Mouse (Mus musculus) B cell, adult 2 months (primary cell): ENCODE measurements around the gene Tial1.

ENCODE experiments used
- DNase-seq, 2 experiments: peaks; one replicate each; pipeline ENCODE4 v3.0.0; 2022

The Tial1 gene

GRCm38 (mm10) chr7:128461285-128462215 lies at the start of gene Tial1:
Gene Tial1 (minus strand): TSS chr7:128461717.
- peak; percentile 95 to 96 for DNase-seq

GRCm38 (mm10) chr7:128504091-128504490 lies 42.6 kb upstream of the Tial1 start:
- no peak for DNase-seq

GRCm38 (mm10) chr7:128499801-128500200 lies 38.3 kb upstream of the Tial1 start:
- DNase-seq: no peak

- no peak for DNase-seq
These were observed 33.0 kb upstream of the Tial1 start for GRCm38 (mm10) chr7:128494546-128494945.

- DNase-seq: no peak
These were observed 27.5 kb upstream of the Tial1 start for GRCm38 (mm10) chr7:128488986-128489385.

GRCm38 (mm10) chr7:128474322-128474721 lies 12.8 kb upstream of the Tial1 start:
- DNase-seq: peak; percentile 57 to 59

- peak; percentile 15 to 22 for DNase-seq
These were observed 889 bp upstream of the Tial1 start for GRCm38 (mm10) chr7:128462406-128462805.

GRCm38 (mm10) chr7:128460865-128461228 lies 670 bp downstream of the Tial1 start:
- DNase-seq: peak; percentile 45 to 46

- peak; percentile 51 to 52 for DNase-seq
These were observed 1.2 kb downstream of the Tial1 start for GRCm38 (mm10) chr7:128460131-128460864.

- DNase-seq: no peak
These were observed 1.8 kb downstream of the Tial1 start for GRCm38 (mm10) chr7:128459791-128460130.

GRCm38 (mm10) chr7:128458011-128458410 lies 3.5 kb downstream of the Tial1 start:
- DNase-seq: no peak

- no peak for DNase-seq
These were observed 8.8 kb downstream of the Tial1 start for GRCm38 (mm10) chr7:128452731-128453130.

- DNase-seq: no peak
These were observed 20.9 kb downstream of the Tial1 start for GRCm38 (mm10) chr7:128440584-128440983.

- DNase-seq: no peak
These were observed 22.3 kb downstream of the Tial1 start for GRCm38 (mm10) chr7:128439251-128439650.

GRCm38 (mm10) chr7:128438131-128438530 lies 23.4 kb downstream of the Tial1 start:
- DNase-seq: no peak

- DNase-seq: no peak
These were observed 28.3 kb downstream of the Tial1 start for GRCm38 (mm10) chr7:128433213-128433612.

- DNase-seq: no peak
These were observed 28.9 kb downstream of the Tial1 start for GRCm38 (mm10) chr7:128432574-128432973.

- no peak for DNase-seq
These were observed 39.0 kb downstream of the Tial1 start for GRCm38 (mm10) chr7:128422491-128422890.

- no peak for DNase-seq
These were observed 39.8 kb downstream of the Tial1 start for GRCm38 (mm10) chr7:128421701-128422100.

GRCm38 (mm10) chr7:128419690-128420089 lies 41.8 kb downstream of the Tial1 start:
- no peak for DNase-seq

GRCm38 (mm10) chr7:128417930-128418779 lies 43.4 kb downstream of the Tial1 start, which contains the start of gene Rgs10:
Gene Rgs10 (minus strand): TSS chr7:128418758.
- DNase-seq: peak; percentile 36

GRCm38 (mm10) chr7:128417226-128417929 lies 44.1 kb downstream of the Tial1 start:
- peak; percentile 28 to 46 for DNase-seq
